Mouse (Mus musculus): ENCODE measurements around the gene Fam131c. TPM values are rescaled to one million over a fixed set of nuclear protein-coding genes. Genes with fewer than 3 reads are reported as not detected.

Gene Fam131c
- polyA plus RNA-seq, 1 experiment from 2014 or later: 1.7 TPM

GRCm38 (mm10) chr4:141336196-141336595 is 31.8 kb upstream of the Fam131c start:
- H3K36me3 ChIP-seq: no peaks in the 10 kb centered on the region
- no peak overlapping the region for H3K4me2 ChIP-seq
- H3K9ac ChIP-seq: no peak overlapping the region
- H3K9me3 ChIP-seq: no peaks in the 10 kb centered on the region
- no peak overlapping the region for H3K4me3 ChIP-seq
- peak overlapping the region; percentile 62 for H3K27ac ChIP-seq
- peaks cover 60% of the 10 kb centered on the region for H3K4me1 ChIP-seq
- no peak for ATAC-seq (ENCODE audit: insufficient number of reproducible peaks, insufficient read depth, low FRiP score, low TSS enrichment, low read depth)
- peaks cover 2% of the 10 kb centered on the region; the same call in 1 of the 2 replicates for H3K27me3 ChIP-seq
- 60% methylated on average over 6 of the region's 6 CpGs for WGBS

- Histone ChIP-seq H3K27me3 (peaks cover 2% of the 10 kb centered on the region; the same call in 1 of the 2 replicates), H3K36me3 (no peaks in the 10 kb centered on the region), H3K4me3 (no peak overlapping the region), H3K27ac (peak overlapping the region; percentile 76), H3K9me3 (no peaks in the 10 kb centered on the region), H3K9ac (peak overlapping the region; percentile 52), H3K4me2 (peak overlapping the region; percentile 12; the same call in 1 of the 2 replicates), H3K4me1 (peaks cover 52% of the 10 kb centered on the region)
- ATAC-seq (ENCODE audit: insufficient number of reproducible peaks, insufficient read depth, low FRiP score, low TSS enrichment, low read depth): peak; percentile 56; the same call in 1 of the 2 replicates
- WGBS: 19% methylated on average over 6 of the region's 6 CpGs
Measured at GRCm38 (mm10) chr4:141337986-141338385, 30.0 kb upstream of the Fam131c start.

GRCm38 (mm10) chr4:141338853-141339252 is 29.2 kb upstream of the Fam131c start:
- no peak overlapping the region for H3K4me3 ChIP-seq
- no peak overlapping the region for H3K4me2 ChIP-seq
- 30% methylated on average over 1 of the region's 1 CpGs for WGBS
- H3K27me3 ChIP-seq: peaks cover 2% of the 10 kb centered on the region; the same call in 1 of the 2 replicates
- H3K36me3 ChIP-seq: no peaks in the 10 kb centered on the region
- H3K27ac ChIP-seq: peak overlapping the region; percentile 76
- H3K9me3 ChIP-seq: no peaks in the 10 kb centered on the region
- peak overlapping the region; percentile 52 for H3K9ac ChIP-seq
- ATAC-seq (ENCODE audit: insufficient number of reproducible peaks, insufficient read depth, low FRiP score, low TSS enrichment, low read depth): no peak
- H3K4me1 ChIP-seq: peaks cover 47% of the 10 kb centered on the region

GRCm38 (mm10) chr4:141341477-141341876 is 26.5 kb upstream of the Fam131c start:
- WGBS: 55% methylated on average over 7 of the region's 7 CpGs
- Histone ChIP-seq H3K27me3 (peaks cover 2% of the 10 kb centered on the region; the same call in 1 of the 2 replicates), H3K4me1 (peaks cover 26% of the 10 kb centered on the region), H3K9ac (peak overlapping the region; percentile 44; the same call in 1 of the 2 replicates), H3K36me3 (no peaks in the 10 kb centered on the region), H3K4me2 (no peak overlapping the region), H3K4me3 (no peak overlapping the region), H3K27ac (no peak overlapping the region), H3K9me3 (no peaks in the 10 kb centered on the region)
- ATAC-seq (ENCODE audit: insufficient number of reproducible peaks, insufficient read depth, low FRiP score, low TSS enrichment, low read depth): no peak

GRCm38 (mm10) chr4:141343515-141343914 is 24.5 kb upstream of the Fam131c start:
- no peak overlapping the region for H3K9ac ChIP-seq
- no peaks in the 10 kb centered on the region for H3K36me3 ChIP-seq
- H3K9me3 ChIP-seq: no peaks in the 10 kb centered on the region
- H3K4me3 ChIP-seq: no peak overlapping the region
- H3K27ac ChIP-seq: 0 out of 2 replicates have a peak overlapping the region, but pooled peaks have one; percentile 40
- ATAC-seq (ENCODE audit: insufficient number of reproducible peaks, insufficient read depth, low FRiP score, low TSS enrichment, low read depth): no peak
- peaks cover 18% of the 10 kb centered on the region for H3K4me1 ChIP-seq
- H3K27me3 ChIP-seq: peaks cover under 1% of the 10 kb centered on the region; the same call in 1 of the 2 replicates
- WGBS: 42% methylated on average over 7 of the region's 7 CpGs
- no peak overlapping the region for H3K4me2 ChIP-seq

GRCm38 (mm10) chr4:141345219-141345618 is 22.8 kb upstream of the Fam131c start:
- H3K27me3 ChIP-seq: no peaks in the 10 kb centered on the region; the same call in 1 of the 2 replicates
- ATAC-seq (ENCODE audit: insufficient number of reproducible peaks, insufficient read depth, low FRiP score, low TSS enrichment, low read depth): no peak
- H3K27ac ChIP-seq: no peak overlapping the region
- peaks cover 12% of the 10 kb centered on the region for H3K4me1 ChIP-seq
- 91% methylated on average over 12 of the region's 12 CpGs for WGBS
- H3K9me3 ChIP-seq: no peaks in the 10 kb centered on the region
- H3K4me2 ChIP-seq: no peak overlapping the region
- no peaks in the 10 kb centered on the region for H3K36me3 ChIP-seq
- no peak overlapping the region for H3K9ac ChIP-seq
- H3K4me3 ChIP-seq: no peak overlapping the region

- Histone ChIP-seq H3K27ac (no peak overlapping the region), H3K36me3 (no peaks in the 10 kb centered on the region), H3K9ac (no peak overlapping the region), H3K4me2 (no peak overlapping the region), H3K4me1 (peaks cover 16% of the 10 kb centered on the region), H3K4me3 (no peak overlapping the region), H3K27me3 (no peaks in the 10 kb centered on the region; the same call in 1 of the 2 replicates), H3K9me3 (no peaks in the 10 kb centered on the region)
- WGBS: 69% methylated on average over 8 of the region's 8 CpGs
- no peak for ATAC-seq (ENCODE audit: insufficient number of reproducible peaks, insufficient read depth, low FRiP score, low TSS enrichment, low read depth)
Measured at GRCm38 (mm10) chr4:141347365-141347797, 20.6 kb upstream of the Fam131c start.

GRCm38 (mm10) chr4:141348616-141349015 is 19.4 kb upstream of the Fam131c start:
- Histone ChIP-seq H3K4me3 (no peak overlapping the region), H3K4me2 (no peak overlapping the region), H3K9ac (no peak overlapping the region), H3K4me1 (peaks cover 16% of the 10 kb centered on the region), H3K36me3 (no peaks in the 10 kb centered on the region), H3K9me3 (no peaks in the 10 kb centered on the region), H3K27ac (no peak overlapping the region; the same call in 1 of the 2 replicates), H3K27me3 (no peaks in the 10 kb centered on the region; the same call in 1 of the 2 replicates)
- 58% methylated on average over 11 of the region's 11 CpGs for WGBS
- no peak for ATAC-seq (ENCODE audit: insufficient number of reproducible peaks, insufficient read depth, low FRiP score, low TSS enrichment, low read depth)

- Histone ChIP-seq H3K4me1 (peaks cover 22% of the 10 kb centered on the region), H3K4me3 (no peak overlapping the region), H3K9ac (no peak overlapping the region), H3K4me2 (no peak overlapping the region), H3K27ac (no peak overlapping the region), H3K9me3 (no peaks in the 10 kb centered on the region), H3K27me3 (no peaks in the 10 kb centered on the region; the same call in 1 of the 2 replicates), H3K36me3 (no peaks in the 10 kb centered on the region)
- WGBS: 77% methylated on average over 12 of the region's 12 CpGs
- ATAC-seq (ENCODE audit: insufficient number of reproducible peaks, insufficient read depth, low FRiP score, low TSS enrichment, low read depth): no peak
Measured at GRCm38 (mm10) chr4:141350015-141350414, 18.0 kb upstream of the Fam131c start.

GRCm38 (mm10) chr4:141351972-141352371 is 16.0 kb upstream of the Fam131c start:
- ATAC-seq (ENCODE audit: insufficient number of reproducible peaks, insufficient read depth, low FRiP score, low TSS enrichment, low read depth): no peak
- Histone ChIP-seq H3K9me3 (no peaks in the 10 kb centered on the region), H3K36me3 (no peaks in the 10 kb centered on the region), H3K27ac (no peak overlapping the region), H3K4me2 (no peak overlapping the region), H3K4me1 (peaks cover 22% of the 10 kb centered on the region), H3K9ac (no peak overlapping the region), H3K4me3 (no peak overlapping the region), H3K27me3 (no peaks in the 10 kb centered on the region; the same call in 1 of the 2 replicates)
- 59% methylated on average over 7 of the region's 7 CpGs for WGBS

- Histone ChIP-seq H3K27me3 (no peaks in the 10 kb centered on the region; the same call in 1 of the 2 replicates), H3K9me3 (no peaks in the 10 kb centered on the region), H3K4me2 (no peak overlapping the region), H3K27ac (no peak overlapping the region), H3K4me3 (no peak overlapping the region), H3K9ac (no peak overlapping the region), H3K36me3 (no peaks in the 10 kb centered on the region), H3K4me1 (peaks cover 21% of the 10 kb centered on the region)
- ATAC-seq (ENCODE audit: insufficient number of reproducible peaks, insufficient read depth, low FRiP score, low TSS enrichment, low read depth): no peak
- 75% methylated on average over 5 of the region's 5 CpGs for WGBS
Measured at GRCm38 (mm10) chr4:141352986-141353385, 15.0 kb upstream of the Fam131c start.

- no peak for ATAC-seq (ENCODE audit: insufficient number of reproducible peaks, insufficient read depth, low FRiP score, low TSS enrichment, low read depth)
- H3K4me2 ChIP-seq: no peak overlapping the region
- no peak overlapping the region for H3K9ac ChIP-seq
- H3K27ac ChIP-seq: peak overlapping the region; percentile 63; the same call in 1 of the 2 replicates
- H3K27me3 ChIP-seq: no peaks in the 10 kb centered on the region; the same call in 1 of the 2 replicates
- peaks cover 20% of the 10 kb centered on the region for H3K4me1 ChIP-seq
- H3K9me3 ChIP-seq: no peaks in the 10 kb centered on the region
- WGBS: 42% methylated on average over 8 of the region's 8 CpGs
- no peak overlapping the region for H3K4me3 ChIP-seq
- no peaks in the 10 kb centered on the region for H3K36me3 ChIP-seq
Measured at GRCm38 (mm10) chr4:141353868-141354267, 14.2 kb upstream of the Fam131c start.
